Mouse (Mus musculus) retina, postnatal 7 days (tissue): ENCODE measurements at regions not wholly inside any gene's neighbourhood (a gene's known extent, or its start where the extent isn't known, plus 50 kb on each side); places are given as distances from the start of the nearest gene placed in this dataset.

Experiments used
- DNase-seq: peaks from one replicate; pipeline ENCODE4 v3.0.0-alpha.2; 2012; ENCODE audit warnings: low read depth, low spot score

GRCm38 (mm10) chr8:12503344-12503743, 69.5 kb upstream of the Spaca7 start:
- no peak for DNase-seq

DNA sequence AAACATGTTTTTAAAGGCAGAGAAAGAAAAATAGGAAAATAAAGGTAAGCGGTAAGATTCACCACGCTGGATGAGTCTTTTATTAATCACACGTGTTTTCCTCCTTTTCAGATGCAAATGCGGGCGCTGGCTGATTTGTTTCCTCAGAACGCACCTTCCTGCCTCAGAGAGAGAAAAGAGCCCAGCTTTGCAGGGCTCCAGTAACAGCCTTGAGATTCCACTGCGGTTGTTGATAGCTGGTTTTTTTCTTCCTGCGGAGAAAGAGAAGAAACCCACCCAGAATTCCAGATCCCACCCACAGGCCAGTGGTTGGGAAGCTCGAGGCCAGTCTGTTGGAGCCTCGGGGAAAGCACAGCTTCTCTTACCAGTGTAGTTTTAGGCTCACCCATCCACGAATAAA, 68.6 kb upstream of the Spaca7 start:
- DNase-seq: no peak

- no peak for DNase-seq
These were observed 68.1 kb upstream of the Spaca7 start for GRCm38 (mm10) chr8:12504777-12505176.

DNA sequence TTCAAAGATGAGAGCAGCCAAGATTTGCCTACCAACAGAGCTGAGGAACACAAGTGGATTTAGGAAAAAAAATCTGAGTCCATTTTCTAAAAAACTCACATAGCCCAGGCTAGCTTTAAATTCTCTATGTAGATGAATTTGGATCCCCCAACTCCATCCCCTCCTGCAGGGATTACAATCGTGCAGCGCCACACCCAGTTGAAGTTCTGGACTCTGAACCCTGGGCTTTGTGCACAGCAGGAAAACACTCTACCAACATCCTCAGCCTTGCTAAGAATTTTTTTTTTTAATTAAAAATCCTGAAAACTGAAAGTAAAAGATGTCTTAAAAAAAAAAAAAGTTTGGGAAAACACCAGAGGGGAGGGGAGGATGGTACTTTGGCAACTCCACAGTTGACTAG, 62.6 kb upstream of the Spaca7 start:
- no peak for DNase-seq

DNA sequence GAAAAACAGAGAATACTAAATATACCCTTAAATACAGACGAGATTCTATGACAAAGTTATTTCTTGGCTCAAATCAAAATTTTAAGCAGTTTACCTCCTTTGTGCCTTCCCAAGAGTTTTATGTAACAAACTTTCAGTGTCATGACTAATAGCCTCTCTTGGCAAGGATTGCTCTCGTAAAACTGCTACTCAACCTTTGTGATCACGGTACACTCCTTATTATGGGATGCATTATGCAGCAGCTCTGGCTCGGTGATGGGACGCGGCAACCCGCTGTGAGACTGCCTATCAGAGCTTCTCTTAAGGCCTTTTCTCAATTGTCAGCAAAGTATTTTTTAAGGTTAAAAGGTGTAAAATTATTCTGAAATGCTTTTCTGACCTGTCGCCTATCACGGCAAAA, 59.8 kb upstream of the Spaca7 start:
- no peak for DNase-seq

DNA sequence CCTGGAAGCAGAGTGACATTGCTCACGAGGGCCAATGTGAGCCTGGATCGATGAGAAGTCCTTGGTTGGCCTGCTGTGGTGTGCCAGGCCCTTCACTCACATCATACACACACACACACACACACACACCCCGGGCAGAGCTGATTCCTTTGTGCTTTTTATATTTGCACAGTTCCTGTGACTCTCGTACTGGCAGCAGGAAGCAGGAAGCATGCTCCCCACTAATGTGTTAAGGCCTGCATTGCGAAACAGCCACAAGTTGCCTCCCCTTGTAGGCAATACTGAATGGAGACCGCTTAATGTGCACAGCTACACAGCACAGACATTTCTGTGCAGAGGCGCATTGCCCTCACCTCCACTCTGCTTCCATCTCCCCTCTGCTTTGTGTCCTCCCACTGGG, 58.7 kb upstream of the Spaca7 start:
- no peak for DNase-seq

DNA sequence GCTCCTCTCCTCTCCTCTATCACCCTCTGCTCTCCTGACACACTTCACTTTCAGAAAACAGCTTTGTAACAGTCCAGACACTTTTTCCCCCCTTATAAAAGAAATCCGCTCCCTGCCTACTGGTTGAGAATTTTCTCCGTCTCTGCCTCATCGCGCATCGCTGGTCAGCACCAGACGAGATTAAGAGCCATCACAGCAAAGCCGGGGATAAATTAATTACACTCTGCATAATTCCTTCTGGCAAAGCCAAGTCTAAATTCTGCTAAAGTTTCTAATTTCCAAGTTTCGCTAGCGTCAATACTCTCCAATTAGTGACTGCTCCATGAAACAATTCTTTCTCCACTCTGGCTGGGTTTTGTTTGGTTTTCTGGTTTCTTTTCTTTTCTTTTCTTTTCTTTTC, 51.2 kb upstream of the Spaca7 start:
- no peak for DNase-seq
